Mouse (Mus musculus): ENCODE data around the gene Sfr1. TPM values are rescaled to one million over a fixed set of nuclear protein-coding genes. Genes with fewer than 3 reads are reported as not detected.
A peak's percentile ranks its signal among the peaks of the same experiment; 100 is the strongest.

The Sfr1 gene
- 78.6 TPM for polyA plus RNA-seq (2012; fragmentation: generic; extraction: Trizol)

DNA sequence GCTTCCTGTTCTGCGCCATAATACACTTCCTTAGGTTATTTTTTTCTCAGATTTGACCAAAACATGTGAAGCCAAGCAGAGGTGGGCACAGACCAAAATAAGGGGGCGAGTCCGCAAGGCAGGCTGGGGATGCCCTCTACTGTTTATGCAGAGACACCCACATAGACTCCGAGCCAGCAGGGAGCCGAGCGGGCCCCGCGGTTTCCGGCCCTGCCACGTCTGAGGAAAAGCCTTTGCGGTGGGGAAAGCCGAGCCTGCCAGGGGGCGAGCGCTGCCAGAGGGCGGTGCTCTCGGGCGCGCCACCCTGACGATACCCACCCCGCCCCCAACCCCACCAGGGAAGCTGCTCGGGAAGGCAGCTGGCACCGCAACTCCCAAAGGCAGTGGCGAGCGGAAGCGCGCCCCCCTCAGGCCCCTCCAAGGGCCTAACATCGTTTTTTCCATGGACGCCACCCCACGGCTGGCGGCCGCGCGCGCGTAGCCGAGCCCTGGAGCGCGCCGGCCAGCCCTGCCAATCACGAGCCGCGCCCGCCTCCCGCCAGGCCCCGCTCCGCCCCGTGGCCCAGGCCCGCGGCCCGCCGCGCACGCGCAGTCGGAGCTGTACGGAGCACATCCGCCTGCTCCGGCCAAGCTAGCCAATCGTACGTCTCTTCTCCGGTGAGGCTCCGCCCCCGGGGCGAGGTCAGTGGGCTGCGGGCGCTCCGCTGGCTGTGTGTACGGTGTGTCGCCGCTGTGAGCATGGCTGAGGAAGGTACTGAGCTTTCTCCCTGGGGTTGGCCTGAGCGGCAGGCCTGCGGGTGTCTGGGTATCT lies at the start of gene Sfr1:
Sfr1 (plus strand) TSS at position 612 of the 811 bp plus-strand sequence.
- H3K36me3 ChIP-seq (ENCODE audit: control insufficient read depth, insufficient read depth) = peaks cover 34% of the 10 kb centered on the region
- TF ChIP-seq E2F4 (IDR thresholded peaks at IDR 0.05; ENCODE audit: insufficient read depth) = no peak
- TF ChIP-seq POLR2AphosphoS2 (IDR thresholded peaks at IDR 0.05; ENCODE audit: insufficient read length, low read depth) = peak; percentile 93
- TF ChIP-seq MYOD1 (IDR thresholded peaks at IDR 0.05; ENCODE audit: control insufficient read depth in 1 of 3, insufficient read length in 2 of 3, low read depth in 2 of 3) = peak in 2 of 3 experiments; percentile 61 to 70
- TF ChIP-seq MYOG (IDR thresholded peaks at IDR 0.05; ENCODE audit: control insufficient read depth in 1 of 3, insufficient read depth in 1 of 3, insufficient read length in 2 of 3, low read depth in 2 of 3) = peak in 1 of 3 experiments; percentile 63
- peak; percentile 93 for TF ChIP-seq POLR2A (IDR thresholded peaks at IDR 0.05; ENCODE audit: insufficient read length, low read depth)
- peak within 1 kb of the TSS; percentile 89 for H3ac ChIP-seq (ENCODE audit: control insufficient read depth, insufficient read length)
- peak within 1 kb of the TSS; percentile 97 for H3K4me2 ChIP-seq (ENCODE audit: low read depth)
- H3K27me3 ChIP-seq (ENCODE audit: control insufficient read depth, insufficient read depth, insufficient read length) = no peaks in the 10 kb centered on the region
- peak within 1 kb of the TSS; percentile 69 for H3K4me3 ChIP-seq
- peaks cover 21% of the 10 kb centered on the region for H3K79me2 ChIP-seq (ENCODE audit: control insufficient read depth, insufficient read depth)

DNA sequence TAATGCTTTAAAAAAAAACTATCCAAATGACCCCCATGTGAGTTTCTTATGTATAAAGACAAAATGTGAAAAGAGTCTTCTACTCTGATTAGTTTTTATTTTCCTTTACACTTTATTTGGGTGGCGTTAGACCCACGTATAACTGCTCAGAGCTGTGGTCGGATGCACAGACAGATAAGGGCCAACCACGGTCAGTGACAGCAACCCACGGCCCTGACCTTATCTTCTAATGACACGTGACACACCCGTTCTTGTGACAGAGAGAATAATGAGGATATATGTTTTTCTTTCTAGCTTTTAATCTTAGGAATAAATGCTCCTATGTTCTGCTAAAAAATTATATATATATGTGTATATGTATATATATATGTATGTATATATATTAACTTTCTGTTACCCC lies 41.9 kb upstream of the Sfr1 start:
- H3K4me3 ChIP-seq = no peak overlapping the region
- H3K4me2 ChIP-seq (ENCODE audit: low read depth) = no peak overlapping the region
- H3K79me2 ChIP-seq (ENCODE audit: control insufficient read depth, insufficient read depth) = no peaks in the 10 kb centered on the region
- TF ChIP-seq USF1 (IDR thresholded peaks at IDR 0.05; ENCODE audit: low read depth) = no peak
- no peak for TF ChIP-seq POLR2A (IDR thresholded peaks at IDR 0.05; ENCODE audit: insufficient read length, low read depth)
- no peak for TF ChIP-seq REST (IDR thresholded peaks at IDR 0.05; ENCODE audit: insufficient read depth, insufficient read length)
- no peak for TF ChIP-seq MYOD1 (IDR thresholded peaks at IDR 0.05; ENCODE audit: control insufficient read depth in 1 of 3, insufficient read length in 2 of 3, low read depth in 2 of 3)
- TF ChIP-seq MAX (IDR thresholded peaks at IDR 0.05; ENCODE audit: low read depth) = no peak
- TF ChIP-seq TCF3 (IDR thresholded peaks at IDR 0.05; ENCODE audit: insufficient read length, low read depth) = no peak
- H3K27me3 ChIP-seq (ENCODE audit: control insufficient read depth, insufficient read depth, insufficient read length) = no peaks in the 10 kb centered on the region
- no peaks in the 10 kb centered on the region for H3K36me3 ChIP-seq (ENCODE audit: control insufficient read depth, insufficient read depth)
- no peak overlapping the region for H3ac ChIP-seq (ENCODE audit: control insufficient read depth, insufficient read length)

DNA sequence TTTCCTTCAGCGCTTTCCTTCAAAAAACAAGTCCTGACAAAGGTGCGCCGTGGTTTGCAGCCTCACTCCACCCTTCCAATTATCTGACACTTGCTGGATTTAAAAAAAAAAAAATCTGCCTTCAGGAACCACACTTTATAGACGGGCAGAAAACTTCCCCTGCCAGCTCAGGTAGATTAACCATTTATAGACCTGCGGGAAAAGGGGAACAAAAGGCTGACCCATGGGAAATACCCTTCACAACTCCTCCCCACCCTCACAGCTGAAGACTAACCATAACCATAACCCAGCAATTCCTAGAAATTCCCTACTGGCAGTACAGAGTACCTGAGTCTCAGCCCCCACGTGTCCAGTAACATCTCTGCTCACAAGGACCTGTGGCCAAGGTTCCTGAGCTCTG lies 39.5 kb upstream of the Sfr1 start, which contains the start of gene Col17a1:
Col17a1 (minus strand) TSS at position 101 of the 400 bp plus-strand sequence.
- no peaks in the 10 kb centered on the region for H3K27me3 ChIP-seq (ENCODE audit: control insufficient read depth, insufficient read depth, insufficient read length)
- H3K79me2 ChIP-seq (ENCODE audit: control insufficient read depth, insufficient read depth) = no peaks in the 10 kb centered on the region
- H3ac ChIP-seq (ENCODE audit: control insufficient read depth, insufficient read length) = no peak within 1 kb of the TSS
- H3K4me2 ChIP-seq (ENCODE audit: low read depth) = no peak within 1 kb of the TSS
- TF ChIP-seq USF1 (IDR thresholded peaks at IDR 0.05; ENCODE audit: low read depth) (no peak), MYOG (IDR thresholded peaks at IDR 0.05; ENCODE audit: control insufficient read depth in 1 of 3, insufficient read depth in 1 of 3, insufficient read length in 2 of 3, low read depth in 2 of 3) (no peak), MYOD1 (IDR thresholded peaks at IDR 0.05; ENCODE audit: control insufficient read depth in 1 of 3, insufficient read length in 2 of 3, low read depth in 2 of 3) (no peak), REST (IDR thresholded peaks at IDR 0.05; ENCODE audit: insufficient read depth, insufficient read length) (no peak), CEBPB (IDR thresholded peaks at IDR 0.05; ENCODE audit: insufficient read depth, poor library complexity, severe bottlenecking) (no peak), E2F4 (IDR thresholded peaks at IDR 0.05; ENCODE audit: insufficient read depth) (no peak), POLR2A (IDR thresholded peaks at IDR 0.05; ENCODE audit: insufficient read length, low read depth) (no peak), TCF3 (IDR thresholded peaks at IDR 0.05; ENCODE audit: insufficient read length, low read depth) (no peak)
- H3K36me3 ChIP-seq (ENCODE audit: control insufficient read depth, insufficient read depth) = no peaks in the 10 kb centered on the region
- H3K4me3 ChIP-seq = no peak within 1 kb of the TSS

DNA sequence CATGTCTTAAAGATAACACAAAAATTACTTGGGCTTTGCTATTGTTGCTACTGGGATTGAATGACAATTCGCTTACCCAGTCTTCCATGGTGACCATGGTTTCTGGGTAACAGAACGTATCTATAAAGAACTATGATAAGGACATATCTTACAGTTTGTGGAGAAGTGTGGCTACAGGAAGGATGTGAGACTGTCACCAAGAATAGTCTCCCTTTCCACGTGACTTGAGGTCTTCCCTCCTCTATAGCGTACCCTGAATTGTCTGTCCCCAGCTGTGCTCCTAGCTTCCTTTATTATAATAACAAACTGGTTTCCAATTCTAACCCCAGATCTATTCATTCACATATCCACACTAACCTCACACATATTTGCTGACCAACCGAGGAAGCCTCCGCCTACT lies 35.8 kb upstream of the Sfr1 start:
- H3ac ChIP-seq (ENCODE audit: control insufficient read depth, insufficient read length) = no peak overlapping the region
- no peak overlapping the region for H3K4me3 ChIP-seq
- H3K36me3 ChIP-seq (ENCODE audit: control insufficient read depth, insufficient read depth) = no peaks in the 10 kb centered on the region
- no peaks in the 10 kb centered on the region for H3K79me2 ChIP-seq (ENCODE audit: control insufficient read depth, insufficient read depth)
- no peak for TF ChIP-seq POLR2A (IDR thresholded peaks at IDR 0.05; ENCODE audit: insufficient read length, low read depth)
- TF ChIP-seq USF1 (IDR thresholded peaks at IDR 0.05; ENCODE audit: low read depth) = no peak
- TF ChIP-seq REST (IDR thresholded peaks at IDR 0.05; ENCODE audit: insufficient read depth, insufficient read length) = no peak
- TF ChIP-seq MYOG (IDR thresholded peaks at IDR 0.05; ENCODE audit: control insufficient read depth in 1 of 3, insufficient read depth in 1 of 3, insufficient read length in 2 of 3, low read depth in 2 of 3) = no peak
- TF ChIP-seq MYOD1 (IDR thresholded peaks at IDR 0.05; ENCODE audit: control insufficient read depth in 1 of 3, insufficient read length in 2 of 3, low read depth in 2 of 3) = no peak
- H3K27me3 ChIP-seq (ENCODE audit: control insufficient read depth, insufficient read depth, insufficient read length) = no peaks in the 10 kb centered on the region
- H3K4me2 ChIP-seq (ENCODE audit: low read depth) = no peak overlapping the region

DNA sequence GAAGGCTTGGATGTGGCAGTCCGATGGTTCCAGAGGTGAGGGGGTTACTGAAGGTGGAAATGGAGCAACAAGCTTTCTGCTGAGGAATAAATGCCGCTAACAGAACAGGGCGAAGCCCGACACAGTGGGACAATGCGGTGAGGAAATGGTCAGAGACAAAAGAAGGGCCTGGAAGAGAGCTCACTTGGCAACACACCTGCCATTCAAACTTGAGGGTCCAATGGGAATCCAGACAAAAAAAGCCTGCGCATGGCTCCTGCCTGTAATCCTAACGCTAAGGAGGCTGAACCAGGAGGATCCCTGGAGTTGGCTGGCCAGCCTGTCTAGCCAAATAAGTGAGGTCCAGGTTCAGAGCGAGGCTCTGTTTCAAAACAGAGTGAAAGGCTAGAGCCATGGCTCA lies 35.1 kb upstream of the Sfr1 start:
- Histone ChIP-seq H3ac (ENCODE audit: control insufficient read depth, insufficient read length) (no peak overlapping the region), H3K36me3 (ENCODE audit: control insufficient read depth, insufficient read depth) (no peaks in the 10 kb centered on the region), H3K4me2 (ENCODE audit: low read depth) (no peak overlapping the region), H3K27me3 (ENCODE audit: control insufficient read depth, insufficient read depth, insufficient read length) (no peaks in the 10 kb centered on the region), H3K4me3 (no peak overlapping the region), H3K79me2 (ENCODE audit: control insufficient read depth, insufficient read depth) (no peaks in the 10 kb centered on the region)
- TF ChIP-seq TCF3 (IDR thresholded peaks at IDR 0.05; ENCODE audit: insufficient read length, low read depth) = no peak
- no peak for TF ChIP-seq USF1 (IDR thresholded peaks at IDR 0.05; ENCODE audit: low read depth)
- no peak for TF ChIP-seq E2F4 (IDR thresholded peaks at IDR 0.05; ENCODE audit: insufficient read depth)
- no peak for TF ChIP-seq MAX (IDR thresholded peaks at IDR 0.05; ENCODE audit: low read depth)
- no peak for TF ChIP-seq REST (IDR thresholded peaks at IDR 0.05; ENCODE audit: insufficient read depth, insufficient read length)
- TF ChIP-seq MYOG (IDR thresholded peaks at IDR 0.05; ENCODE audit: control insufficient read depth in 1 of 3, insufficient read depth in 1 of 3, insufficient read length in 2 of 3, low read depth in 2 of 3) = no peak
- no peak for TF ChIP-seq CEBPB (IDR thresholded peaks at IDR 0.05; ENCODE audit: insufficient read depth, poor library complexity, severe bottlenecking)
- TF ChIP-seq POLR2AphosphoS2 (IDR thresholded peaks at IDR 0.05; ENCODE audit: insufficient read length, low read depth) = no peak
- no peak for TF ChIP-seq MYOD1 (IDR thresholded peaks at IDR 0.05; ENCODE audit: control insufficient read depth in 1 of 3, insufficient read length in 2 of 3, low read depth in 2 of 3)
- TF ChIP-seq POLR2A (IDR thresholded peaks at IDR 0.05; ENCODE audit: insufficient read length, low read depth) = no peak

Data from myocyte (in vitro differentiated cells).